Mouse (Mus musculus): Measurements from ENCODE around the gene Krtap26-1.

- TF ChIP-seq CTCF (conservative IDR thresholded peaks at IDR 0.05; ENCODE audit: insufficient read depth, insufficient read length, low read depth, low read length), result no peak
- TF ChIP-seq POLR2A (IDR thresholded peaks at IDR 0.05; ENCODE audit: low read depth, low read length), result no peak
Measured at GRCm38 (mm10) chr16:88611922-88612321, 35.7 kb downstream of the Krtap26-1 start, which contains the start of gene Krtap24-1.

Data from kidney, adult 2 months (tissue).